Mouse (Mus musculus) adrenal gland, adult (tissue): ENCODE data around the gene Tmbim1.
"Not testable (repeated sequence)": the region's sequence is repeated elsewhere in the genome, so short reads cannot be mapped to it uniquely, and the experiment has no call there.

ENCODE experiments used
- DNase-seq, 2 experiments: peaks; one replicate each; pipeline ENCODE4 v3.0.0; 2022 to 2023; ENCODE audit warnings: low spot score in 1 of 2; ENCODE audit not compliant: inconsistent age in 2 of 2

The Tmbim1 gene

DNA sequence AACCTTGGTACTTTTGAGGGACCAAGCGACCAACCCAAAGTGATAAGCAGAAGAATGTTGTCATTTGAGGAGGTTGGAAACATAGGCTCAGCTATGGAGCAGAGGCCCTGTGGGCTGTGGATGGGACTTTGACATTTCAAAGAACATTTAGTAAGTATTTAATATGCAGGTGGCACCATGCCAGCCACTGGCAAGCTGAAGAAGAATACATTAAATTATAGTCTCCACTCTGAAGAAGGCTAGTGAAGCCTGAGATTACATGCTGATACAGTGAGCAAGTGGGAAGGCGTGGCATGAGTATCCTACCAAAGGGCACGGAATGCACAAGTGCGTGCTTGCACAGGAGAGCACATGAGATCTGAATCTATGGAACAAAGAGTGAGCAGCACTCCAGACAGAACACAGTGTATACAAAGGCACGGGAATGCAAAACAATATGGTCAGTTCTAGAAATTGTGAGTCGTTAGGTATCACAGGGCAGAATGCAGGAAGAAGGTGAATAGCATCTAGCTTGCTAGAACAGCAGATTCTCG lies 24.5 kb upstream of the Tmbim1 start:
- DNase-seq: no peak

DNA sequence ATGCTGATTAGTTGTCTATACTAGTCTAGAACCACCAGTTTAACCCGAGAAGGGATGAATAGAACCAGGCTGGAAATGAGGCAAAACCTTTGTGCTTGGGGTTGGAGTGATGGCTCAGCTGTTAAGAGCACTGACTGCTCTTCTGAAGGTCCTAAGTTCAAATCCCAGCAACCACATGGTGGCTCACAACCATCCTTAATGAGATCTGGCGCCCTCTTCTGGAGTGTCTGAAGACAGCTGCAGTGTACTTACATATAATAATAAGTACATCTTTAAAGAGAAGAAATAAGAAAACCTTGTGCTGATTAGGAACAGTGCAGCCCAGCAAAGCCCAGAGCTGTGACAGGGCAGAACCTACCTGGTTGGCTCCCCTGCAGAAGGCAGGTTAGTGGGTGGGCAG lies 21.5 kb upstream of the Tmbim1 start:
- not testable (repeated sequence) for DNase-seq

DNA sequence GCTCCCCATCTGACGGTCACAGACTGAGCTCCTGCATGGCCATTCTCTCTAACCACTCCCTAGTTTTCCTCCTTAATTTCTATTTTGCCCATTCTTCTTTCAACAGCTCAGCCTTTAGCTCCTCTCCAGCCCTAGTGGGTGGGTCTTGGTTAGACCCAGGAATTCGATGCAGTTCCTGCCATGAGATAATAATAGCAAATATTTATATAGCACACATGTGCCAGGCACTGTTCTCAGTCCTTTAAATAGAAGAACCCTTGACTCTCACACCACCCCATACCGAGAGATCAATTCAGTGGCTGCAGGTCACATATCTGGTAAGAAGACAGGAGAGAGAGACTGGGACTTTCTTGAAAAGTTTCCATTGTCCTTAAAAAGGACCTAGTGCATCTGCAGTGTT lies 16.0 kb upstream of the Tmbim1 start:
- no peak for DNase-seq

DNA sequence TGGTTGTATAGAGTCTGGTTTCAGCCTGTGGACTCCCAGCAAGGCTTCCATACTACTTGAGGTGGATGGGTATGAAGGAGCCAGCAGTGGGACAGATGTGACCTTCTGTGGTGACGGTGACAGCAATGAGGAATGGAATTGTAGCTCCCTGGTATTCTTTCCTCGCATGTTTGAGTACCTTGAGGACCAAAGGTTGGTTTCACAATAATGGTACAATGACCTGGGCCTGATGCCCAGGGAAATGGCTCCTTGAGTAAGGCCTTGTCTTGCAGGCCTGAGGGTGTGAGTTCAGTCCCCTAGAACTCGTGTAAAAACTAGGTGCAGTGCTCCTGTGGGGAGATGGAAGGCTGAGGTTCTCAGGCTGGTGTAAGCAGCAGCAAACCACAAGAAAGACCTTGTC lies 13.3 kb upstream of the Tmbim1 start:
- DNase-seq: no peak

DNA sequence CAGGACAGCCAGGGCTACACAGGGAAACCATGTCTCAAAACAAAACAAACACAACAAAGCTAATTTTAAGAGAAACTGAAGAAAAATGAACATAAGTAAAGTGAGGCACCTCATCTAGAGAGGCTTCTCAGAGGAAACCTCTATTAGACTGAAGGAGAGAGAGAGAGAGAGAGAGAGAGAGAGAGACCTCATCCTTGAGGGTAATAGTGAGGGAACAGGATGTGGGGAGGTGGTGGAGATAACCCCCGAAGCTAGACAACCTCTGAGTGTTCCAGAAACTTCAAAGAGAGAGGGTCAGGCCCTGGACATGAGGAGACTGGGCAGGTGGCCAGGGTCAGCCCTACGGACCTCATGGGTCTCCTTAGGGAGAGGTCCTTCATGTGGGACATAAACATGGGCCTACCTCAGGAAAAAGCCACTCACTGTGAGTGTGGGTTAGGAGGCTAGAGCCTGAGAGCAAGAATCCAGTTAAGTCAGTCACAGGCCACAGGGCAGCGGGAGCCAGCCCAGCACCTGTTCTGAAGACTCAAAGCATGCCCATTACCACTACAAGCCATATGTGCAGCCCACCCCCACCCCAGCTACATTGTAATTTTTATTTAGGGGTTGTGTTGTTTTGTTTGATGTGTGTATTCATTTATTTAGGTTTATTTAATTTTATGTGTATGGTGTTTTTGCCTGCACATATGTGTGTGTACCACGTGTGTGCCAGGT lies 10.8 kb upstream of the Tmbim1 start:
- no peak for DNase-seq

DNA sequence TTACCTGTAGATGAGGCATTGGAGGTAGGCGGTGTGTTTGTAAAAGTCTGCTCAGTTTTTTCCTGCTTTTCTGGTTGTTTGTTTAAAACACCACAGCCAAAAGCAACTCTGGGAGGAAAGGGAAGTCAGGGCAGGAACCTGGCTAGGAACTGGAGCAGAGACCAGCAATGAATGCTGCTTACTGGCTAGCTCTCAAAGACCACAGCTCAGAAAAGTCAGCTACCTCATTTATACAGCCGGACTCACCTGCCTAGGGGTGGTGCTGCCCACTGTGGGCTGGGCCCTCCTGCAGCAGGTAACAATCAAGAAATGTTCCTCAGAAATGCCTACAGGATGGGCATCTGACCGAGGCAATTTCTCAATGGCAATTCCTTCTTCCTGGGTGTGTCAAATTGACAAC lies 9.4 kb upstream of the Tmbim1 start:
- no peak for DNase-seq

DNA sequence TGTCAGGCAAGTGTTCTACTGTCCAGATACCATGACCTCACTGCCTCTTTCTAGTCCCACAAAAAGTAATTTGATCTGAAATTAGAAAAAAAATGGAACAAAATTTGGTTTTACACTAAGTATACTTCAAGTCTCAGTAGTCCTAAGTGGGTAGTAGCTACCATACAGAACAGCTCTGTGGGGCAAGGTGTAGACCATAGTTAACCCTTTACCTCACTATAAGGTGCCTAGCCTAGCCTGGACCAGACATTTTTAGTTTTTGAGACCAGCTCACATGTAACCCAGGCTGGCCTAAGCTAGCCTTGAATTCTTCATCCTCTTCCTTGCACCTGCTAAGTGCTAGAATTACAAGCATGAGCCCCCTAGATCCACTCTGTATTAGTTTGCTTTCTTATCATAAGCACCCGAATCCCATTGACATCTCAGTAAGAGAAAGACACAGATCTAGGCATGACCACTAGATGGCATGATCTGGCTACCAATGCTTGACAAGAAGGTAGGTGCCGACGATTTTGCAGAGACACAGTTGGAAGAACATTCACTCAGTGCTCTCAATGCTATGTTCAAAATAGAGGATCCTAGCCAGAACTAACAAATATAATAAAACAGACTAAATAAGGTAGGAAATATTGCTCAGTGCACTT lies 7.7 kb upstream of the Tmbim1 start:
- DNase-seq: peak; percentile 60 to 91

DNA sequence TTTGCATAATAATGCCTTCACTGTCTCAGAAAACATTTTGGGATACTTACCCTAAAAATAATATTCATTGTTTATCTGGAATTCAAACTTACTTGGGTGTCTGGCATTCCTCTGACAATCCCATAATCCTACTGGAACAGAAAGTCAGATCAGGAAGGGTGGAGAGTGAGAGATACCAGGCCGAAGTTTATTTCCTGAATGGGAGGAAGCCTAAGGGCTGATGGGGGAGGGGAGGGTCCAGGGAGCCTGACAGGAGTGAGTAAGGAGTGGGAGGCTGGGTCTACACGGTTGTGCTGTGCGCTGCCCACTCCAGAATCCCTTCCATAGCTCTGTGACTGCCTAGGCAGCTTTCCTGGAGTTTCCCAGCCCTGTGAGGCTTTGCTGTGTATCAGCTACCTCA lies 4.3 kb upstream of the Tmbim1 start:
- DNase-seq: no peak

DNA sequence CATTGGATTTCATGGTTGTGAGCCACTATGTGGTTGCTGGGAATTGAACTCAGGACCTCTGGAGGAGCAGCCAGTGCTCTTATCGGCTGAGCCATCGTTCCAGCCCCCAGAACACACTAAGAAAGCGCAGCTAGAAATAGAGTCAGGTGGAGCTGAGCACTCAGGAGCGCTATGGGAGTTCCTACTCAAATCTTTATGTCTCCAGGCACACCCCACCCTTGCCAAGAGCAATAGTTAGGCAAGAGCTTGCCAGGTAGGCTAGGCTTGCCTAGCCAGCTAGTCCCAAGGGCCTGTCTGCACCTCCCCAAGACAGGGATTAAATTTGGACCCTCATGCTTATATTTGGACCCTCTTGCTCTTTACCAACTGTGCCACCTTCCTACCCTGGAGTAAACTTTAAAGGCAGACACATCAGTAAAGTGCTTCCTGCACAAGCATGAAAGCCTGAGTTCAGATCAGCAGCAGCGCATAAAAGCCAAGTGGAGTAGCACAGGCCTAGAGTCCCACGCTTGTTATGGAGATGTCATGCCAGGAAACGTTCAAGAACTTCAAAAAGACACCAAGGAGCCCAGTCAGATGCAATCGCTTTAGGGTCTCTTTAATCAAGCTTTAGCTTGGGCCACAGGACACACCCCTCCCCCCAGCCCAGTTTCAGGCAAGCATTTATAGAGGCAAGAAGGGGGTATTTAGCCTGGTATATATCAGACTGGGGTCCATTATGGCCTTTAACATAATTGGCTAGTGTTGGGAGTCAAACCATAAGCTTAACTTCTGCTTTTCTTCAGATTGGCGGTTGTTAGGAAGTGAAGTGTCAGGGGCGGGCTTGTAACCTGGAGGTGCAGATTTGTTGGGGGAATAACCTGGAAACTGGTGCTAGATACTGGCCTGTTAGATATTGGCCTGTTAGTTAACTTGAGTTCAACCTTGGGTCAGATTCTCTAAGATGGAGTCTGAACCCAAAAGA lies 2.9 kb upstream of the Tmbim1 start:
- DNase-seq: peak in 1 of 2 experiments; percentile 19

DNA sequence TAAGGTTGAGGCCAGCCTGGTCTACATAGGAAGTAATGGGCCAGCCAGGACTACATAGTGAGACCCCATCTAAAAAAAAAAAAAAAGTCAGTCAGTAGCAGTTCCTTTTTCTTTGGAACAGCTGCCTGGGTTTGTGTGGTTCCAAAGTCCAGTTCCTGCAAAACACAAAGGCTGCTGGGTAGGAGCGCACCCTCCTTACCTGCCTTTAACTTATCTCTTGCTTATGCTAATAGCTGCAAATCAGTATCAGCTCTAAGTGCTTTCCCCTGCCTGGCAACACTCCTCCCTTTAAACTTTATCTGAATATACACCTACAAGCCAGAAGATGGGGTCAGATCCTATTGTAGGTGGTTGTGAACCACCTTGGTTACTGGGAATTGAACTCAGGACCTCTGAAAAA lies 1.7 kb upstream of the Tmbim1 start:
- DNase-seq: no peak

DNA sequence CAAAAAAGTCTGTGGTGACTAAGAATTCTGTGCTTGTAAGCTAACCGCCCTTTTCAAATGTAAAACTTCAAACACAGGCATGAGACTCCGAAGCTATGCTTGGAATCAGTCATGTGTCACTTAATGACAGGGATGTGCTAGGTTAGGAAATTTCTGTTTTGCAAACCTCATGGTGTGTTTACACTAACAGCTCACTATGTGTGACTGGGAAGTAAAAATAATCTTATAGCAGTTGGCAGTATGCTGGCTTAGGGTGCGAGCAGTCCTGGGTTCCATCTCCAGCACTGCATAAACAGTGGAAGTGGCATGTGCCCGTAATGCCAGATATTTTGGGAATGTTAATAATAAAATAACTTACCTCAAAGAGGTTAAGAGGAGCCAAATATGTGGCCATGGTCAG lies 476 bp downstream of the Tmbim1 start:
- DNase-seq: peak in 1 of 2 experiments; percentile 36

DNA sequence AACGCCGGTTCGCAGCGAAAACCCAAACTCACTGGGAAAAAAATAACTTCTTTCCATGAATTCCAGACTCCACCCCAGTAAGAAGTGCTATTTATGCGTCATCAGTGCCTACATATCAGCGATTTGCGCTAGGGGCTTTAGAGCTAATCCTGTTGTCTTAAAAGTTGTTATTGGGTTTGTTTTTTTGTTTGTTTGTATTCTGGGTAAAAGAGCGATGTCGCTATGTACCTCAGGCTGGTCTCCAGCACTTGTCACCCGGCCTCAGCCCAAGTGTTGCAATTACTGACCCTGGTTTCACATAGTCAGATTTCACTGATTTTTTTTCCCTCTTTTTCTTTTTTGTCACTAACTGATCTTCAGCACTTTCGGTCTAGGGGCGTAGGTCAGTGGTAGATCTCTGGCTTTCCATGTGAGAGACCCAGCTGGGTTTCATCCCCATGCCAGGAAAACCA lies 1.1 kb downstream of the Tmbim1 start:
- no peak for DNase-seq

DNA sequence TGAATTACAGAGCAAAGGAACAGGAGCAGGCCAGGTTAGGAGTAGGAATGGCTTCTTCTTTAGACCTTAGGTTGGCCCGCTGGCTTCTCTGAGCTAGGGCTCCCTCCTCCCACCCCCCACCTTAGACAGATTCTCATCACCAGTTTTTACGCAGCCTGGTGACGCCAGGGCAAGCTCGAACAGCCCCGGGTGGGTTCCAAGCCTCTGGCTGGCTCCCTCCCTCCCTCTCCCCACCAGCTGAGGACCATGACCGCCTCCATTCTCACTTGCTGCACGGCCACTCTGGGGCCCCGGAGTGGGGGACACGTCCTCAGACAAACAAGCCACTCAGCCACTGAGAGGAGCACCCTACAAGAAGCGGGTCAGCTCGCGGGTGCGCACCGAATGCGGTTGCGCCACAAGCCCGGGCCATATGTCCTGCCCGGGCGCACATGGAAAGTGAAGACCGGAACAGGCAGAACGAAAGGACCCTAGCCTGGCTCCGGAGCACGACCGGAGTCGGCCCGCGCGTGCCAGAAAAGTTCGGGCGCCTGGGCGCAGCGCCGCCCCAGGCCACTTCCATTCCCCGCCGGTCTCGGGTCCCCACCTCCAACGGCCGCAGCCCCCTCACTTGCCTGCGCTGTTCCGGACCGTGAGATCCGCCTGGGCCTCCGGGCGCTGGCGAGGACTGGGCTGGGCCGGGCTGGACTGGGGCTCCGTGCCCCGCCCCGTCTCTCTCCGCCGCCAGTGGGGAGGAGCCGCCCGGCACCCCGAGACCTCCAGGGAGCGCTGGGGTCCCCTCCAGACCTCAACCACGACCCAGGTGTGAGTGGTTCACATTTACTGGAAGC lies 1.7 kb downstream of the Tmbim1 start:
- DNase-seq: peak; percentile 88 to 97

DNA sequence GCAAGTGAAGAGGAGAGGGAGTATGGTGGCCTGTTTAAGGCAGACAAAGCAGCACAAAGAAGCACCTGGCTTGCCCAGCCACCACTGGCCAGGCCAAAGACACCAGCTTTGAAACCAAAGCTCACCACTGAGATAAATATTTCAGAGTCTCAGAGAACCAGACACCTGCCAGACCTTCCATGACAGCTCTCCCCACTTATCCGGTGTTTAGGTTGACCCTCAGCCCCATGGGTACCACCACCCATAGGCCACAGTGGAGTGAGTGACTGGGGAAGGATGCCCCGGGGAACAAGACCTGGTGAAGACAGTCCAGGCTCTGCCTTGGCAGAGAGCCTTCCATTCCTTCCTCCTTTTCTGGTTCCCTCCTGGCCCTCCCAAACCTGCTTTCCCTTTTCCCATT lies 2.6 kb downstream of the Tmbim1 start:
- peak in 1 of 2 experiments; percentile 65 for DNase-seq

DNA sequence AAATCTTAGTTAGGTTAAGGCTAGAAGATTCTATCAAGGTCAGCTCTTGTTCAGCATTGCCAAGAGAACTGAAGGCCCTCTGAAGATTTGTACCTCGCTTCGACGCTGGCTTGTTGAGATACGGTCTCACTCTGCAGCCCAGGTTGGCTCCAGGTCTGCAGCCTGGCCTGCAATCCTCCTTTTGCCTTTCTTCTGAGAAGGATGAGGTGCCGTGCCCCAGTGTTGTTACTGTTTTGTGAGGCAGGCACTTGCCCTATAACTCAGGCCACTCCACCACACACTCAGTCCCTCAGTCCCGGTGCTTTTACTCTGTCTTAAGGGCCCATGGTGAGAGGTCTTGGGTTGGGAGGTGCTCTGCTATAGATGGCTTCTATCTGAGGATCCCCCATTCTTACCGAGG lies 3.2 kb downstream of the Tmbim1 start:
- DNase-seq: peak in 1 of 2 experiments; percentile 74

DNA sequence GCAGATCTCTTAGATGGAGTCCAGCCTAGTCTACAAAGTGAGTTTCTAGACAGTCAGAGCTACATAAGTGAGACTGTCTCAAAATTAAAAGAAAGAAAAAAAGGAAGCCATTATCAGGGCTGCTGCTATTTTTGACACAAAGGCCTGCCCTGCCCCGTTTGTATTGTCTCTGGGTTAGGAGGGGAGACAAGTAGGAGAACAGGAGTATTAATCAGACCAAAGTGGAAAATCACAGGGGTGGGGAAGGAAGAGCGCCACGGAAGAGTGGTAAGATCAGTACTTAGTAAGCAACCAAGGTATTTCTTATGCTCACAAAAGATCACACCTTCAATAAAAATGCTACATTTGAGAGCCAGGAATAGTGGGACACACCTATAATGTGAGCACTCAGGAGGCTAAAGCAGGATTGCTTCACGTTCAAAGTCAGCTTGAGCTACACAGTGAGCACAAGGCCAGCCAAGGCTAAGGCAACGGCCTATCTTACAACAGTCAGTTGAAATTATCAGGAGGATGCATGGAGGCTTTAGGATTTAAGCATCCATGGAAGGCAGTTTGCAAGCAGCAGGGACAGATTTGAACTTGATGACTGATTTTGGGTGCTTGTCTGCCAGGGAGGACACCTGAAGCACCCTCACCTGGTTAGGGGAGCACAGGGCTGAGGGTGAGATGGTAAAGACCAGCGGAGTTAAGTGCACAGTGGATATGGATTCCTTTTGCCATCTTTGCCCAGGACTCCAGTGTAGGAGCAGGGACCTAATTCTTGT lies 4.9 kb downstream of the Tmbim1 start:
- peak in 1 of 2 experiments; percentile 68 for DNase-seq

DNA sequence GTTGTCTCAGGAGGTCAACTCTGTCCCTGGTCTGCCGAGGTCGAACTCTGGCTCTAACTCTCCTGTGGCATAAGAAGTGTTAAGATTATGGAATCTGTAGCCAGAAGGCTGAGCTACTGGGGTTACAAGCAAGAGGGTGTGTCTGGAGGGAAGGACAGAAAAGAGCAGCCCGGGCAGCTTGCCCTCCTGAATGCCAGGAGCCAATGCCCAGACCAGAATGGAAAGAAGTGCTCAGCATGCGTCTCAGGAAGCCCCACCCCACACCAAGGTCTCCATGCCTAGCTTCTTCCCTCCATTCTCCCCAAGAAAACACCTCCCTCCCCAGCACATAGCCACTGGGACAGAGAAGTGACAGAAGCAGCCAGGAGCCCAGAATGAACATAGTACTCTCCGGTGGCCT lies 6.4 kb downstream of the Tmbim1 start:
- peak; percentile 66 to 84 for DNase-seq

DNA sequence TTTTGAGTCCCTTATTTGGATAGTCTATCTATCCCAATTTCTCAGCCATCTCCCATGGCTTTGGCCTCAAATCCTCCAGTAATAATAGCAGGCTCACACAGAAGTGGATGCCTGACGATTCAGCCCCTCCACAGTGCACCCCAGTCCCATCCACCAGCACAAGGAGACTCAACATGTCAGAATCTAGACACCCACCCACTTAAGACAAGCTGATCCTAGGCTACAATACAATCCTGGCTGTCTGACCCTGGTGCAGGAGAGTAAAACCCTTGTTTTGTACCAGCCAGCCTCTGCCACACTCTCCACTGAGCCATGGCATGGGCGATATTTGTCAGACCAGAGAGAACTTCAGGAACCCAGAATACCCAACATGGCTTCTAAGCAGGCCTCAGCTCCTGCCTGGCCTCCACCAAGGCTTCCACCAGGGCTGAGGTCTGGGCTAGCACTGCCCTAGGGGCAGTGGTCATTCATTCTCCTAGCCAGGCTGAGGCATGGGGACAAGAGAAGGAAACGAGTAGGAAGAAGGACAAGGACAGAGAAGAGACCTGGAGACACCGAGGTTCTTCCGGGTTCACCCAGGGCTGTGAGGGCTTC lies 7.2 kb downstream of the Tmbim1 start:
- DNase-seq: peak in 1 of 2 experiments; percentile 59

DNA sequence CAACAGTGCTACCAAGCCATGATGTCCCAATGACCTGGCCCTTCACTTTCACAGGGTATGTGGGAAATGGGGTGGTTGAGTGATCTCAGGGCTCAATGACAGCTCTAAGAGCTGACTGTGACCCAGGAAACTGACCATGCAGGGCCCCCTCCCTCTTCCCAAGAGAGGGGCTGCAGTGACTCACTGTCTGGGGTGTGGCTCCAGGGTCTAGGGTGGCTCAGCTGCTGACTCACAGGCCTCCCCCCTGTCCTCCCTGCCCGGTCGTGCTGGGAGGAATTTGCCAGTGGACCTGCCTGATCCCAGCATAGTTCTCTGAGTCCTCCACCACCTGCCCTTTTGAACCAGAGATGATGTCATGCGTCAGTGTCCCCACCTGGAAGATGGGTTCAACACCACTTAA lies 8.2 kb downstream of the Tmbim1 start:
- DNase-seq: peak; percentile 90 to 91
